Mouse (Mus musculus) G1E (cell line): ENCODE data around the gene Sema6c.

Experiments
- CTCF ChIP-seq: IDR thresholded peaks from 2 replicates; pipeline ENCODE4 v1.5.1; 2012; ENCODE audit warnings: low read depth, low read length, inconsistent platforms, mixed read lengths
- GATA1 ChIP-seq: IDR thresholded peaks from 2 replicates; pipeline ENCODE4 v1.6.1; 2012; ENCODE audit warnings: borderline replicate concordance, low read length, inconsistent platforms, mixed read lengths
- POLR2AphosphoS5 ChIP-seq: IDR thresholded peaks from 2 replicates; pipeline ENCODE4 v1.6.1; 2012; ENCODE audit warnings: low read depth, low read length, inconsistent platforms; ENCODE audit not compliant: insufficient replicate concordance
- TAL1 ChIP-seq: conservative IDR thresholded peaks from 2 replicates; pipeline ENCODE4 v1.6.1; 2012; ENCODE audit warnings: low read depth, low read length, inconsistent platforms, mixed read lengths

GRCm38 (mm10) chr3:95129226-95129651 lies 31.0 kb upstream of the Sema6c start:
- TF ChIP-seq CTCF = no peak
- no peak for TF ChIP-seq TAL1
- no peak for TF ChIP-seq GATA1
- TF ChIP-seq POLR2AphosphoS5 = no peak
